Mouse (Mus musculus) right cerebral cortex, adult 18-20 months (tissue): ENCODE measurements around the gene Slc30a6.

Experiments used
- DNase-seq: peaks from one replicate; pipeline ENCODE4 v3.0.0; 2022; ENCODE audit warnings: mixed read lengths

Slc30a6 gene

DNA sequence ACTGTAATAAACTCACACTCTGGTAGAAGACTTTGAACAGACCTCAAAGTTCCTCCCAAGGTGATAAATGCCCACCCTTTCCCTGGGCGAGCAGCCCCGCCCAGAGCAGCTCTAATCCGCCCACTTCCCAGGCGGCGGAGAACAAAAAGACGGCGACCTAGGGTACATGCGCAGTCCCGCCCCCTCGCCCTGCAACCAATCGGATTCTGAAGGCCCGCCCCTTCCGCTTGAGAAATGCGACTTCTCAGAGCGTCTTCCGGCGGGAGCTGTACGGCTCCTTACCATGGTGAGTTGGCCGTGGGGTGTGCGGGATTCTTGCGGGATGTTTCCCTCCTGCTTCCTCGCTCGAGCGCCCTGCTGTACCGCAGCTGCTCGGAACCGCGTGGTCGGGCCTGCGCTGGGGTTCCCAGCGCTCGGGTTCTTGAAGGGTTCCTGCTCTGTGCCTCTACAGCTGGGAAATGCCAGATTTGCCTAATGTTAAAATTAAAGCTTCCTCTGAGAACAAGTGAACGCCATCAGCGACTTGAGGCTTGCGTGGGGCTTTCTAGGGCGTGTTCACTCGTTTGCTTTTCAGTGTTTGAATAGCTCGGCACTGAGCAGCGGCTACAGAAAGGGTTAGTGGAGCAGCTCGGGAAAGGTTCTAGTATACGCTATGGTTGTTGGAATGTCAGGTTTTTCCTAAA, at the start of gene Slc30a6:
Gene Slc30a6 (plus strand): TSS at position 226 of the 683 bp plus-strand sequence.
- DNase-seq: peak; percentile 98

DNA sequence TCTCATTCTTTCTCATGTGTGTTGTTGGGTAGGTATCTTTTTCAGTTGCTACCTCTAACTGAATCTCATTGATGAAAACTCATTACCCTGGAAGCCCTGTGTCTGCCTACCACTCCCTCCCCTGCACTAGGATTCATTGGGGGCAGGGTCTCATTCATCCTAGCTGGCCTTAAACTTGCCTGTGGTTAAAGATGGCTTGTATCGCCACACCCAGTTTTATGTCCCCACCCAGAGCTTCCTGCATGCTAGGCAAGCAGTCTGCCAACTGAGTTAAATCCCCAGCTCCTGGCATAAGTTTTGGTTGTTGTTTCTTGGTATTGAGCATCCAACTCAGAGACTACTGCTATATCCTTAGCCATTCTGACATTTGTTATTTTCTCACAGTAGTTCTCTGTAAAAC, 31.8 kb upstream of the Slc30a6 start:
- DNase-seq: no peak

DNA sequence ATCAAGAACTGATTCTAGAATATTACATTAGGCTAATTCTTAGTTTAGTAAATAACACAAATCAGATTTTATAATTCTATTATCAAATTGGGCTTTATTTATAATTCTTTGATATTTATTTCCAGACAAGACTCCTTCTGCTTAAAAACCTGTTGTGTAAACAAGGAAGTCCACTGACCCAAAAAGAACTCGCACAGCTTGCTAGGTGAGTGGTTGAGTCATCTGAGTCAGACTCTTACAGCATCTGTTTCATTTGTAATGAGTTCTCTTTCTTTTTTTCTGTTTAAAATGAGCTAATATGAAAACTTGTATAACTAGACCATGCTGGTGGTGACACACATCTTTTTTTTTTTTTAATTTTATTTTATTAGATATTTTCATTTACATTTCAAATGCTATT, 18.5 kb upstream of the Slc30a6 start:
- DNase-seq: no peak

DNA sequence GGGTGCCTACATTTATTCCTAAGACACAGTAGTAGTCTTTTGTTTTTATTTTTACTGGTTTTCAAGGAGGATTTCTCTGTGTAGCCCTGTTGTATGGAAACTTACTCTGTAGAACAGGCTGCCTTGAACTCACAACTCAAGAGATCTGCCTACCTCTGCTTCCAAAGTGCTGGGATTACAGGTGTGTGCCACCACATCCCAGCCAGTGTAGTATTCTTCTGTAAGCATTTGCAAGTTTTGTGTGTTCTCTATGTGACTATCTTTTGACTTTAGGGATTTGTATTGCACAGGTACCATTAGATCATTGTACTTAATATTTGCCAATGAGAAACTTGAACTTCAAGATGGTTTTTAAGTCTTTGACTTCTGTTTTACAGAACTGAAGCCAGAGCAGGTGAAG, 8.8 kb upstream of the Slc30a6 start:
- DNase-seq: no peak

DNA sequence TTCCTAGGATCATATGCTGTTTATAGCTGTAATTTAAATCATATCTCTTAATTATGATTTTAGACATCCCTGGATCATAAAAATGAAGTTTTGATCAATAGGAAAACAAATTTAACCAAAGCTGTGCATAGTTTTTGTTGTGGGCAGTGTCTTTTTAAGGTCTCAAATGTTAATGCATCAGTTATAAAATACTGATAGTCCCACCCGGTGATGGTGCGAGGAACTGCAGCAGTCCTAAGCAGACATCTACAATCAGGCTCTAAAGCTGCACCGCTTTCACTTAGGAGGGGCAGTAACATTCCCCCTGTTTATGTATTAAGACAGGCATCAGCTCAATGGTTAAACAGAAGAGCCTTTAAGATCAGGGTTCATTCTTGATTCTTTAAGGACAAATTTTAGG, 5.6 kb upstream of the Slc30a6 start:
- DNase-seq: no peak

DNA sequence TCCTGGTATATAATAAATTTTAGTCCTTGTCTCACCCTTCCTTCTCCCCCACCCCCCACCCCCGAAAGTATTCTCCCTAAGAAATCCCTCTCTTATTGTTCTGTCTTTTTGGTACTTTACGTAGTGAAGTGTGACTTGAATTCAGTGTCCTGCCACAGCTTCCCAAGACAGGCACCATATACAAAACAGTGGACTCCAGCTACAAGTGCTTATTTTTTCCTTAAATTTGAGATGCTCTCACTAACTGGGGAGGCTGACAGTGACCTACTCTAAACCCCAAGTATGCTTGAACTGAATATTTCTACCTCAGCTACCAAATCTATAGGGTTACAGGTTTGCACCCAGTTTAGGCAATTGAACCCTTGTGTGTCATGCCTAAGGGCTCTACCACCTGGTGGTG, 1.0 kb upstream of the Slc30a6 start:
- DNase-seq: no peak

DNA sequence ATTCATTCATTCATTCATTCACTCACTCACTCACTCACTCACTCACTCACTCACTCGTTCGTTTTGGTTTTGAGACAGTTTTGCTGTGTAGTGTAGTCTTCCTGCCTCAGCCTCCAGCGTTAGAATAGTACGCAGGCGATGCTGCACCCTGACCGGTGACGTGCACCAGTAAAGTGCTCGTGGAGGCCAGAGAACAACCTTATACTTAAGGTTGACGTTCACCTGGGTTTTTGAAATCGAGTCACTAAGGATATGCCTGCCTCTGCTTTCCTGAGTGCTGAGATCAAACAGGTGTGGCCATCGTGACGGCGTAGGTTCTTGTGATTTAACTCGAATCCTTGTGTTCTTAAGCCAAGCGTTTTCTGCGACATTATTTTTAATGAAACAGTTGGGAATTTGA, 553 bp upstream of the Slc30a6 start:
- DNase-seq: peak; percentile 12

DNA sequence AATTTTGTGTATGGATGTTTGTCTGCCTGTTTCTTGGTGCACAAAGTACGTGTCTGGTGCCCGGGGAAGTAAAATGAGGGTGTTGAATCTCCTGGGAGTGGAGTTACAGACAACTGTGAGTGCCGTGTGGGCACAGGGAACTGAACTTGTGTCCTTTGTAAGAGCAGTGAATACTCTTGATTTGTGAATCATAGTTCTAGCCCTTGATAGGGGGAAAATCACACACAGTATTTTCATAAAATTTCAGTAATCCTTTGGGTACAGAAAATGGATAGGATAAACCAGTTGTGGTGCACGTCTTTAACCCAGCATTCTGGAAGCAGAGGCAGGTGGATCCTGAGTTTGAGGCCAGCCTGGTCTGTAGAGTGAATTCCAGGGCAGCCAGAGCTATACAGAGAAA, 1.4 kb downstream of the Slc30a6 start:
- DNase-seq: no peak

DNA sequence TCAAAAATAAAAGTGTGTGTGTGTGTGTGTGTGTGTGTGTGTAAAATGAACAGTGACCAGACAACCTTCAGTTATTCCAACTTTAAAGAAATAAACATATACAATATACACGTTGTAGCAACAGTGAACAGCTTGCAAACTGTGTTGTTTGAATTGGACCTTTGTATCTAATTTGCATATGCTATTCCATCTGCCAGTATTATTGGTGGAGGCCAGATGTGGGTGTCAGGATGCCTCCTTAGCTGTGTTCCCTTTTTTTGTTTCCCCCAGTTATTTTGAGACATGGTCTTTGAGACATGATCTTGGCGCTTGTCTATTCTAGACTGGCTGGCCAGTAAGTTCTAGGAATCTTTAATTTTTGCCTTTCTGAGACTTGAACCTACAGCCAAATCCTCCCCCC, 1.8 kb downstream of the Slc30a6 start:
- no peak for DNase-seq

DNA sequence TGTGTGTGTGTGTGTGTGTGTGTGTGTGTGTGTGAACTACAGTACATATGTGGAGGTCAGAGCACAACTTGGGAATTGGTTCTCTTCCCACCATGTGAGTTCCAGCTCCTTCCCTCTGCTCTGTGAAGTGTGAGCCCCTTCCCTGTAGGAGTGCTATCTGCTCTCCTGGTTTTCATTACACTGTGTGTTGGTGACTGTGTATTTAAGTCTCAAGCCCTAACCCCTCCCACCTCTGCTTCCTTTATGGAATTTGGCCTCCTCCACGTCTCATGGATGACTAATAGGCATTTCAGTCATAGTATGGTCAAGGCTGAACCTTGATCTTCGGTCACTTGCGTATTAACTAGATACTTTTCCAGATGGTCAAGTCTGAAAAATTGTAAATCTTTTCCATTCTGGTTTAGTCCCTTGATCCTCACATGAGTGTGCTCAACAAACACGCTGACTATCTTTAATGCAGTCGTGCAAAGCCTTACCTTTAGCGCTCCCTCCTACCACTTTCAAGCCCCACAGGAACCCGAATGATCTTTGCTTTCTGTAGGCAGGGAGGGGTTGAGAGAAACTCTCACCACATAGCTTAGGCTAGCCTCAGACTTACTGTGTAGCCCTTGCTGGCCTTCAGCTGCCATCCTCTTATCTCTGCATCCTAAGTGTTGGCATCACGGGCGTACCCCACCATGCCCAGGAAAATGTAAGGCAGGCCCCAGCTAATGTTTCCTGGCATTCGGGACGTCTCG, 7.2 kb downstream of the Slc30a6 start:
- no peak for DNase-seq

DNA sequence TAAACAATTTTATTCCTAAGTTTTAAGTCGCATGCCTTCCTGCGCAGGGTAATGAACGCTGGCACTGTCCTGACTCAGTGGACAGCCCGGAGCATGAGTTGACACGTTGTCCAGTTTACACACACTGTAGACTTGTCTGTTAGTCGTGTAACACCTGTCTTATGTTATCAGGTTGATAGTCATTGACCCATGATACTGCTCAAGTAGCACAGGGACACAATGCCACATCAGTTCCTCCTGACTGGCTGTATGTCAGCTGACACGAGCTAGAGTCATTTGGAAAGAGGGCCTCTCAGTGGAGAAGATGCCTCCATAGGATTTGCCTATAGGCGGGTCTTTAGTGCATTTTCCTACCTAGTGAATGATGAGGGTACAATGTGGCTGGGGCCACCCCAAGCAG, 11.1 kb downstream of the Slc30a6 start:
- no peak for DNase-seq

DNA sequence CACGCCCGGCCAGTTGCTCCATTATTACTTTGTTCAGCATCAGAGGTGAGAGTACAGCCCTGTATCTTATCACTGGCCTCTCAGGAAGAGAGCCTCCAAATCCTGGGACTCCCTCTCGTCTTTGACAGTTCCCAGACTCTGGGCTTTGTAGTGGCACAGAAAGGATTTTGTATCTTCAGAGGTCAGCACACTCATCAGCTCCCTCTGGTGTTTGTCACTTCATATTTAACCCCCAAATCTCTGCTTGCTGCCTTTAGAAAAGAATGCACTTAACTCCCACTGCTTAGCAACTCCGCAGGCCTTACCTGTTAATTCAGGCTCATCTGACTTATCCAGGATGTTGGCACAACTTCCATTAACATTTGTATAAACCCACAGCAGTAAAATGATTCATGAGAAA, 14.3 kb downstream of the Slc30a6 start:
- DNase-seq: no peak

DNA sequence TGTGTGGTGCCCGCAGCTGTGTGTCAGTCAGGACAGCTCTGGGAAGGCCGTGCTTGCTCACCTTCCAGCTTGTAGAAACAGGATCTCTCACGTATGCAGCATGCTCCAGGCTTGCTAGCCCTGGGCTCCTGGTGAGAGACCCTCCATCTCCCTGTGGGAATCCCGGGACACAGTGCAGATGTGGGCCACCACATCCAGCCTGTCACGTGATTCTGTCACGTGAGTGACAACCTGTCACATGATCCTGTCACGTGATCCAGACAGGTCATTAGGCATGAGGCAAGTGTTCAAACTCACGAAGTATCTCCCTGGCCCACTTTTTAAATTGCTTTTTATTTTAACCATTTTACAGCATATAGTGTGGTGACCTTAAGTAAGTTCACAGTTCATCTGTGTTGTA, 17.9 kb downstream of the Slc30a6 start:
- DNase-seq: no peak

DNA sequence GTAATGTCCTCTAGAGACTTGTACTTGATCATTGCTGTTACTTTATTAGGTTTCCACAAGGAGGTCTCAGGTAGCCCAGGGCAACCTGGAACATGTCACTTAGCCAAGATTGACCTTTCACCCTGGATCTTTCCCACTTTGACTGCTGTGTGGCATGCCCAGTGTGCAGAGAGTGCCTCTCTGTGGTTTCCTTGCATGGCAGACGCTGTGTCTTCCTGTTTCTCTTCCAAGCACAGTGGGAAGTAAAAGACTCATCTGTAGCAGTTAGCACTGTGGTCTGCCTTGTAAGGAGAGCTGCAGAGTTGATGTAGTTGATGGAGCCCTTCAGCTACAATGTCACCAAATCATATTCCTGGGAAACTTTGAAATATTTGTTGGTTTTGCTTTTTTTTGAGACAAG, 19.3 kb downstream of the Slc30a6 start:
- DNase-seq: no peak

DNA sequence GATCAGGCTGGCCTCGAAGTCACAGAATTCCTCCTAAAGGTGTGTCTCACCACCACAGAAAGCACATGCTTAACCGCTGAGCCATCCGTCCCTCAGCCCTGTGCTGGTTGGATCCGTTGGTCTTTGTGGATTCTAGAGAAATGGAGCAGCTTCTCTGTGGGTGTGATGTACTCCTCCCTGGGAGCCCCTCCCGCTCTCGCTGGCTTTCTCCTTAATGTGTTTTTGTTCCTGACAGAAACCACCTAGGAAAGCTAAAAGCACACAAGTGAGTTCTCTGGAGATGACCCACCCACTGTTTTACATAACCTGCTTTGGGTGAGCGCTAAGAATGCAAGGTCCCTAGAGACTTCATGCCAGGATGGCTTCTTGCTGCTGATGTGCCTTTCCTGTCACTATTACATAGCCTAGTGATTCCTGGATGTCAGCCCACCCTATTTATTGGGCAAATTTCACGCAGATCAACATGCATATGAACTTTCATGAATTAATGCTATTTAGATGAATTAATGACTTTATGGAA, 21.5 kb downstream of the Slc30a6 start:
- peak; percentile 23 for DNase-seq

DNA sequence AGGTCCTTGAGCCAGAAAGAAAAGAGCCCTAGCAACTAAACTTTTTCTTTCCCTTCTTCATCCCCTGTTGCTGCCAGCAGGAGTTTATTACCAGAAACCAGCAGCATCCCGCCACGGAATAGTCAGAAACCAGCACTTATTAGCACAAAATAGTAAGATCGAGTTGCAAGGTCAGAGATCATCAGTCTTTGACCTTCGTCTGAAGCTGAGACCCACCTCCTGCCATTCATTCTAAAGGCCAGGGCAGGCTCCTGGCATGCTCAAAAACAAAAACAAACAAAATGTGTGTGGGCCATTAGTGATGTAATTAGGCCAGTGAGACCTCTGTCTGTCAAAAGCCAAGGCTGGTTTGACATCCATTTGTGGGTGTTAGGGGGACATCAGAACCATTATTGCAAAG, 22.8 kb downstream of the Slc30a6 start:
- DNase-seq: no peak

DNA sequence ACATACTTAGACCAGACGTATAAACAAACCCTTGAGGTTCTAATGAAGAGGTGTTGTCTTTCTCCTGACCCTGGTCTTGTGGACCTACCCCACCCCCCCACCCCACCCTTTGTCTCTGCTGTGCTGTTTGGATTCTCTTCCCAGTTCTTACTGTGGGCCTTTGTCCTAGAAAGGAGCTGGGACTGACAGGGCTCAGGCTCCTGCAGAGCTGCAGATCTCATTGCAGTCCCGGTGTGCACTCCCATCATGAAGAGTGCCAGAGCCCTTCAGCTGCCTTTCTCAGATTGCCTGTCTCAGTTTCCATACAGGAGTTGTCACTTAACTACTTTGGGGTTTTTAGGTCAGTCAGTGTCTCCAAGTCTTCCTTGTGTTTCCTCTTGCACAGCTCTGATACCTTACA, 25.2 kb downstream of the Slc30a6 start:
- no peak for DNase-seq

DNA sequence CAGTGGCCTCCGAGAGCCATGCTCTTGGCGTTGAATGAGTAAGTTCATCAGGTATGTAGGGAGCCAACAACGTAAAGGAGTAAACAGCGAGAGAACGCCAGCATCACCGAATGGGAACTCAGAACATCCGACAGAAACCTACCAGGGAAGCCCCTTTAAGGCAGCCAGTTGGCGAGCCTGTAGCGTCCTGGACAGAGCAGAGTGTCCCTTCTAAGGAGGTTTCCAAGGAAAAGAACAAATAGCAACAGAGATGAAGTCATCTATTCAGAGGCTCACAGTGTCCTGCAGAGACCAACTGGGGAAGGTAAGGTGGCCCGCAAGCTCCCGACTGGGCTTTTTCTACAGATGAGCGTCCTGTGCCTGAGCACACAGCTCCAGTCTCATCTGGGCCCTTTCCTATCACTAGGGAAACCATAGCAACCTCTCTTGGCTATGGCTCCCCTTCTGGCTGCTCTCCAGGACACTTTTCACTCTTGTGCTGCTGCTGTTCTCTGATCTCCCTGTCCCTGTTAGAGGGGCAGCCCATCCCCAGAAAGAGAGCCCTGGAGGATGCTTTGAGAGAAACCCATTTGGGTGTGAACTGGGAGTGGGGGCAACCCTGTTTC, 29.1 kb downstream of the Slc30a6 start:
- no peak for DNase-seq

DNA sequence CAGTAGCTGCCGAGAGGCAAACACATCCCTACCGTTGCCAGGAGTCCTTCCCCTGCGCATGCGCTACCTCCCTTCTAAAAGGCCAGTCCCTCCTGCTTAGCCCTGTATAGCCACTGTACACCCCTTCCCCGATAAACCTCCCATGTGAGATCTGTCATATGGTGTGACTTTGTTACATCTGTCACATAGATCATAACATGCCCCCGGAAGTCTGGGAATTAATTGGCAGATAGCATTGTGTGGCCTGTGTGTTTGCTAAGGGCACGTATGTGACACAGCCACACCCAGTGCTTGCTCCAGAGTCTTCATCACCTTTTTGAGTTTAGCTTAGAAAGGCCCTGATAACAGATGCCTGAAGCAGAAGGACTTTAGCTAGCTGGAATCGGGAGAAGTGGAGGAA, 34.7 kb downstream of the Slc30a6 start:
- DNase-seq: no peak

DNA sequence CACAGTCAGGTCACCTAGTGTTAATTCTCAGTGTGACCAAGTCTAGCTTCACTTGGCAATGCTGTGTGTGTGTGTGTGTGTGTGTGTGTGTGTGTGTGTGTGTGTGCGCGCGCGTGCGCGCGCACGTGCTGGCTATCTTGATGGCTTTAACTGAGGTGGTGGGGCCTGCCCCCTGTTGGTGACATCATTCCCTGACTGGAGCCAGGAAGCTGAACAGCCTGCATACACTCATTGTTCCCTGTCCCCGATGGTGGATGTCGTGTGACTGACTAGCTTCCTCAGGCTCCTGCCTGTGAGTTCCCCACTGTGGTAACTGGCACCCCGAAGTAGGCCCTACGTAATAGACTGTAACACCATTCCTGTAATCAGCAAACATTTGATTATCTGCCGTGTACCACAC, 36.1 kb downstream of the Slc30a6 start:
- no peak for DNase-seq

DNA sequence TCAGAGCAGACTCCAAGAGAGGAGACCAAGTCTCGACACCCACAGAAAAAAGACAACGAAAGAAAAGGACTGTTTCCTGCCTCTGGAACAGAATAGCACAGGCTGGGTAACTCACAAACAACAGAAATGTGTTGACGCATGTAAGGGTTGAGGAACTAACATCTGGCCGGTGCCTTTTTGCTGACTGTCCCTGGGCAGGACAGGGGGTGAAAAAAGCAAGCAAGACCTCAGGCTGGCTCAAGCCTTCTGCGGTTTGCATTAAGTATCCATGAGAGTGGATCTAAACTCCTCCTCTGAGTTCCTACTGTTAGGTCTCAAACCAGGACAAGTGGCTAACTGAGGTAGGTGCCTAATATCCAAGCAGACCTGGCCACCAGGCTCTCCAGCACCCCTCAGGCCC, 37.2 kb downstream of the Slc30a6 start:
- no peak for DNase-seq

DNA sequence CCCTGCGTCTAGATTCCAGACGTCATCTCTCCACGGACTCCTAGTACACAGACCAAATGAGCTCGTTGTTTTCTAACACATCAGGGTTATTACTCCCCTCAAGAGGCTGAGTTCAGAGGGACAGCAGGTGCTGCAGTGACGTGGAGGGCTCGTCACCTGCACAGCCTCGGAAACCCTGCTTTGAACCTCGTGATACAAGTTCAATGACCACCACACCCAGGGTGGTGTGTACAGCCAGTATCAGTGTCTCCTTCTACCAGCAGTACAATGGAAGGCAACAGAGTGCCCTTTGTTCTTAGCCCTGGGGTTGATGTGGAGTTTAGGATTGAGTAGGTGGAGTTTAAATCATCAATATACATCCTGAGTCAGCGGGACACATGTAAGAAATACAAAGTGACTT, 42.4 kb downstream of the Slc30a6 start:
- no peak for DNase-seq

DNA sequence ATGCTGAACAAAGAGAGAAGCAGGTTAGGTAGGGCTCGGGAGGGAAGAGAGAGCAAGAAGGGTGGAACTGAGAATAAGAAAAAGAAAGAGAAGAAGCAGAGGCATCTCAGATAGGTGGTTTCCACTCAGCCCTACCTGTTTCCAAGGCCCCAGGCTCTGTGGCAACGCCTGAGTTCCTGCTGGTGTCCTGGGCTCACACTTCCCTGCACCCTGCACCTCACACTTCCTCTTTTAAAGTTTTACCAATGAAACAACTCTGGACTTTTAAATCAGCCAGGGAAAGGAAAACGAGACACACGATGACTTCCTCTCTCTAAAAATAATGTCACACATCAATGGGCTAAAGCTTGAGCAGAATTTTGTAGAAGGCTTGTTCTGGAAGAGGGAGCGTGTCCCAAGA, 45.1 kb downstream of the Slc30a6 start:
- no peak for DNase-seq

DNA sequence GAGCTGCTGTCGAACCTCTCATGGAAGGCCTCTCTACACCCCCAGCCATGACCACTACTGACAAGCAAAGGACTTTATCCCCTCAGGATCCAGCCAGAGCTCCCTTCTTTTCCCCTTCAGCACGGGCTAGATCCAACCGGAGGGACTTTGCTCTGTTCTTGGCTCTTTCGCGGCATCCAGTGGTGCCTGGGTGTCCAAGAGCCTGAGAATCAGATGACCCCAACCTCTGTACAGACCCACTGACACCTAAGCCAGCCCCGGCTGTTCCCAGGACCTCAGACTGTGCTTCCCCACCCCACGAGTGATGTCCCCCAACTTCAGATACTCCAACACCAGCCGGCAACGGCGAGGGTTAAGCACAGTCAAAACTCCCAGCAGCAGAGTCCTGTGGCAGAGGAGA, 54.4 kb downstream of the Slc30a6 start:
- DNase-seq: no peak
